Mouse (Mus musculus): ENCODE measurements at regions not wholly inside any gene's neighbourhood (a gene's known extent, or its start where the extent isn't known, plus 50 kb on each side); places are given as distances from the start of the nearest gene placed in this dataset.

- no peak for TF ChIP-seq CTCF (IDR thresholded peaks at IDR 0.05; ENCODE audit: low read depth)
- TF ChIP-seq EP300 (IDR thresholded peaks at IDR 0.05; ENCODE audit: low read depth) = no peak
These were observed 325.4 kb upstream of the Prox1 start for GRCm38 (mm10) chr1:190495741-190496520.

Data from liver, postnatal 0 days (tissue).